Mouse (Mus musculus) thymus, postnatal 14 days (tissue): ENCODE data around the gene Heatr6.

ENCODE experiments used
- DNase-seq: peaks from one replicate; pipeline ENCODE4 v3.0.0; 2021

Heatr6 gene

GRCm38 (mm10) chr11:83753581-83754181, at the start of gene Heatr6:
Heatr6 (plus strand) TSS chr11:83753696.
- peak; percentile 91 for DNase-seq

DNA sequence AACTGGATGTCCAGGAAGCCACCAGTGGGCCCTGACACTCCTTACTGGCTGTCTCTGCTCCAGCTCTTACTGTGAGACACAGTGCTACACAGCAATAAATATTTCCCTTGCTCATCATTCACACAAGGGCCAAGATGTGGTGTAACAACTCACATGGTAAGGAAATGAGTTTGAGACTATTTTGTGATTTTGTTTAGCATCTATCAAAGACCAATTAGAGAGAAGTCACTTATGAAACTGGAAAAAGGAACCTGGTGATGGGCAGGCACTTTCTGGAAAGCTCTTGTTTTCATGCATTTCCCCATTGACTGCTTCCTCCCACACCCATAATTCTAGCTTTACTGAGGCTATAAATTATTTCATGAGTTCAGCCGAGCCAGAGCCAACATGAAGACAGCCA, 49.8 kb upstream of the Heatr6 start, which contains the start of gene Wfdc17:
Gene Wfdc17, plus strand, starts transcription at position 287 of the 400 bp plus-strand sequence.
- no peak for DNase-seq

DNA sequence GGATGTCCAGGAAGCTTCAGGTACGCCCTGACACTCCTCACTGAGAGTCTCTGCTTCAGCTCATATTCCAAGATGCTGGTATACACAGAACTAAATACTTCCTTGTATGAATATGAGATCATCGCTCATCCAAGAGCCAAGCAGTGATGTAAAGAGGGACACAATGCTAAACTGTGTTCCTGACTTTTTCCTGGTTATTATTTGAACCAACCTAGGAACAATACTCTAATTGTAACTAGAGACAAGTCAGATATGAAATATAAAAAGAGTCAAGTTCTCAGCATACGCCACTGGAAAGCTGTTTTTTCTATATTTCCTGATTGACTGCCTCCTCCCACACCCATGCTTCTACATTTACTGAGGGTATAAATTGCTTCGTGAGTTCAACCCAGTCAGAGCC, 44.8 kb upstream of the Heatr6 start, which contains the start of gene Wfdc18:
Gene Wfdc18, plus strand, starts transcription at position 301 of the 400 bp plus-strand sequence.
- DNase-seq: no peak

- DNase-seq: no peak
Observed at GRCm38 (mm10) chr11:83709683-83710082, 43.8 kb upstream of the Heatr6 start.

- no peak for DNase-seq
Observed at GRCm38 (mm10) chr11:83712671-83713070, 40.8 kb upstream of the Heatr6 start.

GRCm38 (mm10) chr11:83713925-83714324, 39.6 kb upstream of the Heatr6 start:
- no peak for DNase-seq

DNA sequence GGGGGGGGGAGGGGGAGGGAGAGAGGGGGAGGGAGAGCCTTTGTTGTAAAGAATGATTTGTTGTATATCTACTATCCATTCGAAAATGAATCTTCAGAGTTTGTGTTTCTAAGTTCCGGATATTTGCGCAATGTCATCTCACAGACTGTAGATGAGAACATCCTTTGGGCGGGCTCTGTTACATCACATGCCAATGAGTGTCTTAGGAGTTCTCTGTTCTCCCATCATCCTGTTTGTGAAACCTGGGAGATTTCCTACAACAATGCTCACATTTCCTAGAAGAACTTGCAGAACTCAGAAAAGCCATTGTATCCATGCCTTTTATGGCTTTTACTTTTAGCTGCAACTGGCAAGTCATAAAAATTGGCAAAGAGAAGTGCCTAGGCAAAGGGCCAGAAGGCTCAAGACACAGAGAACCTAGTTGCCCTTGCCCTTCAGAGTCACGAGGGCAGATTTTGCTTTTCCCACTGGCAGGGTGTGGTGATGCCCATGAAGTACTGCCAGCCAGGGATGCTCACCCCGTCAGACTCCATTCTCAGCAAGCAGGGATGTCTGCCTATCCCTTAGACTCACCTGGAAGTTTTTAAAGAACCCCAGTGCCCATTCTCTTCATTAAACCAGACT, 36.3 kb upstream of the Heatr6 start:
- no peak for DNase-seq

- DNase-seq: no peak
Observed at GRCm38 (mm10) chr11:83720766-83721165, 32.7 kb upstream of the Heatr6 start.

- DNase-seq: no peak
Observed at GRCm38 (mm10) chr11:83728757-83729432, 24.6 kb upstream of the Heatr6 start.

DNA sequence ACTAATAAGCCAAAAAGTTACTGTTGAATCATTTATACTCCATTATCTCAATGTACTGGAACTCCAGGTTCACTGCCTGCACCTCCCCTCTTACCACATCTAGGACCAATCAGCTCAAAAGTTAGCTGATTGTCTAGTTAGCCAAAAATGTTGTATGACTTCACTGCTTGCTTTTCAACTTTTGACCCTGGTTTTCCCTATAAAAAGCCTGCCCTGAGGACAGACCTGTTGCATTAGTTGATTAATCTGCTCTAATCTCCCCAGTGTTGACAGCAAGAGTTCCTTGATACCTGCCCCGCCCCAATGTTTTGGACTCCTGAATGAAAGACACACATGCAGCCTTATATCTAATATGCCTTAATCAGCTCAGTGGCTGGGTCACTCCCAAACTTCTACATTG, 22.4 kb upstream of the Heatr6 start:
- DNase-seq: no peak

- no peak for DNase-seq
Observed at GRCm38 (mm10) chr11:83733071-83733640, 20.3 kb upstream of the Heatr6 start.

- no peak for DNase-seq
Observed at GRCm38 (mm10) chr11:83734215-83734614, 19.3 kb upstream of the Heatr6 start.

DNA sequence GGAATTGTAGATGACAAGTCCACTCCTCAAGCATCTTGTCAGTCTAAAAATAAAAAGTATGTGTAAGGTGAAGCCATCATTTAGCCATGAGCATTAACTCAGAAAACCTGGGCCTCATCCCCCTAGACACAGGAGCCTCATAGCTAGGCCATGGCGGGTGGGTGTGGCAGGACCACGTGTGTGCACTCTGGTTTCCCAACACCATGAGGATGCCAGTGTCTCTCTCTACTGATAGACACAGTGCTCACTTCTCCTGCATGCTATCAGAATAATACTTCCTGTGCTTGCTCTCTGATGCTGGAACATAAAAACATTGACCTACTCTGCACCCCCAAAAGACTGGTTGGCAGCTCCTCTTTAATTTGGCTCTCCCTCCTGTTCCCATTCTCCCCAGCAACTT, 17.6 kb upstream of the Heatr6 start:
- no peak for DNase-seq

DNA sequence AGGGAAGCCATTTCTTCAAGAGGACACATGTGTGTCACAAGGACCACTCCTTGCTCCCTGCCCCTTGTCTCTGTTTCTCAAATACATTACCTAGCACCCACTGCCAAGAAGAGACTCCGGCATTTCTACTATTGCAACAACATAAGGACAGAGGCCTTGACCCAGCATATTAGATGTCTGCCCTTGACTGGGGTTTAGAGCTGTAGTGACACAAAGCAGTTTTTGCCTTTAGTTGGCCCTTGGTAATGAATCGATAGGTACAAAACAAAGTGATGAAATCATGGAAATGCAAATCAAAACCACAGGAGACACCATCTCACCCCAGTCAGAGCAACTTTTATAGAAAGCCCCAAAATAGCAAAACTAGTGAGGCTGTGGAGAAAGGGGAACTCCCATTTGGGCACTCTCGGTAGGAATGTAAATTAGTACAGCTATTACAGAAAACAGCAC, 16.4 kb upstream of the Heatr6 start:
- no peak for DNase-seq

DNA sequence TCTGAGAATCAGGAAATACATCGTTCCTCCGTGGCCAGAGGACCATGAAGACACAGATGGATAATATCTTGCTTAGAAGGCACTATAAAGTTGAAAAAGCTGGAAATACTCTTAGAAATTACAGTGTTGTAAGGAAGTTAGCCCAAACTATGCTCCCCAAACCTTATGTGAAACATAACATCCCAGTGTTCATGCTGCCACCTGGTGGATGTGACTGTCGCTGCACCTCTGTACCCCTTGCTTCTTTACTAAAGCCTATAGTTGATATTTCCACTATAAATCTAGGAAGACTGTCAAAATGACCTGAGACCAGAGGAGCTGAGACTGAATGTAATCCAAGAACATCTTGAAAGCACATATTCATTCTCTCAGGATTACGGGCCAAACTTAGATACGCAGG, 14.3 kb upstream of the Heatr6 start:
- DNase-seq: peak; percentile 75

GRCm38 (mm10) chr11:83740443-83740991, 13.0 kb upstream of the Heatr6 start:
- DNase-seq: no peak

- no peak for DNase-seq
Observed at GRCm38 (mm10) chr11:83741841-83742240, 11.7 kb upstream of the Heatr6 start.

DNA sequence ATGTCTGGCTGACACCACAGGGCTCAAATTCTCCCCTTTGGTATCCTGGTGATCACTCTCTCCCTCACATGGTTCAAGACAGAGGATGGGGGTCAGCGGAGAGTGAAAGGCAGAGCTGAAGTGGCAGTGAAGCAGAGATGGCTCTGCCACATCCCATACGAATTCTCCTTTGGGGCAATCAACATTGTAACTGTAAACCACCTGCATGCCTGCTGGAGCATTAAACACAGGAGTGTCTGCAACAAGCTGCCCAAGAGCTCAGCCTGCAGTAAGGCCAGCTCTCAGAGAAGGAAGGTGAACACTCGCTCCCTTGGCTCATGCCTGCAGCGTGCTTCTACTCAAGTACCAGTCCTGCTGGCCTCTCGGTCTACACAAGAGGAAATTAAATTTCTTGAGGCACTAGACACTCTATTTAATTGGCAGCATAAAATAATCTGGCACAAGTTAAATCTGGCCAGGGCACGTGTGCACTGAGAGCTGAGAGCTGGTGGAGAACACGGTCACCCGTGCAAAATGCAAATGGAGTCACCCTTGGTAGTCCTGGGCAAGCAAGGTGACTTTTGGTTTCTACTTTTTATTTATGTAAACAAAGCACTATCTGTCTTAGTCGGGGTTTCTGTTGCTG, 10.7 kb upstream of the Heatr6 start:
- DNase-seq: no peak

DNA sequence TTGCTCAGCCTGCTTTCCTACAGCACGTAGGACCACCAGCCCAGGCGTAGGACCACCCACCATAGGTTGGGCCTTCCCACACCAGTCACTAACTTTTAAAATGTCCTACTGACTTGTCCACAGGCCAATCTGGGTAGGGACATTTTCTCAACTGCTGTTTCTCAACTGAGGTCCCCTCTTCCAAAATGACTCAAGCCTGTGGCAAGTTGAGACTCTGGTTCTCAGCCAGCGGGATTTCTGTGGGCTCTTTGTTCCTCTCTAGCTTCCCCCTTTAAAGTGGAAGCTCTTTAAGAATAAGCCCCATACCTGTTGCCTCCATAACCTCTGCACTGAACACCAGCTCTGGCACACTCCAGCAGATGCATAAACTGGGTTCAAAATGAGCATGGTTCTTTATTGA, 10.0 kb upstream of the Heatr6 start:
- no peak for DNase-seq

DNA sequence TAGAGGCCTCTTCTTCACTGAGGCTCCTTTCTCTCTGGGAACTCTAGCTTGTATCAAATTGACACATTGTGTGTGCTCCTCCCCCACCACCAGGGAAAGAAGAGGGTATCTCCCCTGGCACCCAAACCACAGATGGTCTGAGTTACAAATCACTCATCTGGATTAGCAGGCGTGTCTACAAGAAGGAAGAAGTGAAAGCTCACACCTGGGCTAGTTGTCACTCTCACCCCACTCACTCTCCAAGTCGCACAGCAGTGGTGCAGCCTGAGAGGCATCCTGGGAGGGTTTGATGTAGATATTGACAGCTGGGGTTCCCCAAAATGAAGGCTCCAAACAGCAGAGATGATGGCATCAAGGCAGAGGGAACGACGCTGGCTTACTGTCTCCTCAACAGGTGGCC, 7.3 kb upstream of the Heatr6 start:
- DNase-seq: peak; percentile 3

GRCm38 (mm10) chr11:83746681-83747080, 6.8 kb upstream of the Heatr6 start, which contains the start of gene Wfdc21:
Wfdc21 (plus strand) TSS chr11:83746940.
- DNase-seq: no peak

- DNase-seq: no peak
Observed at GRCm38 (mm10) chr11:83747376-83748265, 5.9 kb upstream of the Heatr6 start.
